Comparison of ENCODE assay signal across 49 mouse cellular contexts in the genomic region with DNA sequence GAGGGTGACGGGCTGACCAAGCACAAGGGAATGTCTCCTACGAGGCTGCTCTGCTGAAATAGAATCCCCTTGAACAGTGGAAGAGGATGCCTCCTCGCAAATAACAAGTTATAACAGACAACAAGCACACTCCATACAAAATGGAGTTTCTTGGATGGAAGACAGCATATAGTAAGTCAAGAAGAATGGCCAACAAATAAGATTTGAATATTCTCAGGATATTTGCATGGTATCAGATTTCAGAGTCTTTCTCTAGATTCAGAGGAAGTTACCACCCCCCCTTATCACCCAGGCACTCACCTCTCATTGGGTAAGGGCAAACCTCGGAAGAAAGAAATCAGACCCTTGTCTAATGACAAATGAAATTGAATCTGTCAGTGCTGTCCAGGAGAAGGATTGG. TPM values are rescaled to one million over a fixed set of nuclear protein-coding genes. Genes with fewer than 3 reads are reported as not detected.
"Had no signal": no experiment of that assay in that cellular context is flagged by ENCODE, and none has a peak within 500 bp of the region (broad histone marks: within the 10 kb centered on the region; RNA-seq: fewer than 3 reads in every experiment).

Gene Otol1 (plus strand): TSS at position 301 of the 400 bp plus-strand sequence.

- DNase-seq: heart, postnatal 10 days; heart, postnatal 14 days; heart, postnatal 36 days; heart, postnatal 4 days; kidney, adult 11 months; kidney, adult 18-20 months; kidney, adult 2 months; kidney, adult 8-10 months; kidney, adult 9 months; kidney, postnatal 10 days; kidney, postnatal 14 days; kidney, postnatal 25 days; kidney, postnatal 36 days; kidney, postnatal 4 days; layer of hippocampus, adult 9-11 months; layer of hippocampus, postnatal 36 days had no signal

- H3K36me3 ChIP-seq: heart, embryonic 10.5 days; heart, embryonic 12.5 days; heart, embryonic 13.5 days; heart, embryonic 15.5 days; hindbrain, embryonic 10.5 days; hindbrain, embryonic 12.5 days; hindbrain, embryonic 13.5 days; hindbrain, embryonic 15.5 days; intestine, embryonic 15.5 days; kidney, embryonic 15.5 days had no signal

- H3K27ac ChIP-seq: heart, embryonic 10.5 days; heart, embryonic 13.5 days; heart, embryonic 15.5 days; hindbrain, embryonic 10.5 days; hindbrain, embryonic 12.5 days; hindbrain, embryonic 13.5 days; hindbrain, embryonic 14.5 days; hindbrain, embryonic 15.5 days; hindbrain, postnatal 0 days; intestine, embryonic 15.5 days; kidney, embryonic 15.5 days; kidney, postnatal 0 days; layer of hippocampus, adult 2 months; left cerebral cortex, adult 2 months had no signal

- H3K27me3 ChIP-seq: heart, embryonic 12.5 days; heart, embryonic 13.5 days; heart, embryonic 15.5 days; hindbrain, embryonic 12.5 days; hindbrain, embryonic 13.5 days; hindbrain, embryonic 15.5 days; intestine, embryonic 15.5 days; kidney, embryonic 15.5 days had no signal

- H3K4me1 ChIP-seq: heart, embryonic 10.5 days; heart, embryonic 12.5 days; heart, embryonic 13.5 days; heart, embryonic 15.5 days; hindbrain, embryonic 10.5 days; hindbrain, embryonic 12.5 days; intestine, embryonic 15.5 days; kidney, embryonic 15.5 days had no signal

- H3K9me3 ChIP-seq: heart, embryonic 10.5 days; heart, embryonic 12.5 days; heart, embryonic 13.5 days; heart, embryonic 15.5 days; hindbrain, embryonic 10.5 days; hindbrain, embryonic 12.5 days; hindbrain, embryonic 13.5 days; hindbrain, embryonic 15.5 days; intestine, embryonic 15.5 days; kidney, embryonic 15.5 days had no signal

- H3K4me2 ChIP-seq: heart, embryonic 11.5 days; heart, embryonic 12.5 days; heart, embryonic 13.5 days; heart, embryonic 15.5 days; hindbrain, embryonic 12.5 days; hindbrain, embryonic 13.5 days; hindbrain, embryonic 14.5 days; hindbrain, embryonic 15.5 days; intestine, embryonic 15.5 days; kidney, embryonic 15.5 days had no signal

- H3K9ac ChIP-seq: heart, embryonic 12.5 days; heart, embryonic 13.5 days; heart, embryonic 15.5 days; hindbrain, embryonic 12.5 days; hindbrain, embryonic 13.5 days; hindbrain, embryonic 14.5 days; hindbrain, embryonic 15.5 days; intestine, embryonic 15.5 days; kidney, embryonic 15.5 days had no signal

- H3K4me3 ChIP-seq: heart, embryonic 10.5 days; heart, embryonic 12.5 days; heart, embryonic 13.5 days; heart, embryonic 15.5 days; hindbrain, embryonic 10.5 days; hindbrain, embryonic 12.5 days; hindbrain, embryonic 13.5 days; hindbrain, embryonic 15.5 days; intestine, embryonic 15.5 days; kidney, embryonic 15.5 days; layer of hippocampus, adult 2 months; left cerebral cortex, adult 2 months had no signal

RNA-seq across cellular contexts. Expression of gene Otol1, which starts in this region (rescaled TPM):
- total RNA-seq: heart, postnatal 10 days; heart, postnatal 14 days; heart, postnatal 25 days; heart, postnatal 36 days; heart, postnatal 4 days; hematopoietic stem cell, adult 5-6 weeks; hindbrain, postnatal 0 days; layer of hippocampus, adult 18-20 months; layer of hippocampus, adult 2 months; layer of hippocampus, adult 8-10 months; layer of hippocampus, postnatal 14 days; layer of hippocampus, postnatal 36 days; left cerebral cortex, adult 18-20 months; left cerebral cortex, adult 2 months; left cerebral cortex, adult 8-10 months had no signal
- polyA plus RNA-seq: heart, embryonic 10.5 days; heart, embryonic 11.5 days; heart, embryonic 12.5 days; heart, embryonic 13.5 days; heart, embryonic 14.5 days; heart, embryonic 15.5 days; heart, embryonic 16.5 days; heart, postnatal 0 days; hindbrain, embryonic 14.5 days; hindbrain, embryonic 15.5 days; inflammation-experienced regulatory T-cells, adult 6 months; intestine, embryonic 14.5 days; intestine, embryonic 15.5 days; intestine, embryonic 16.5 days; intestine, postnatal 0 days; kidney, adult 2 months; kidney, embryonic 14.5 days; kidney, embryonic 15.5 days; kidney, embryonic 16.5 days; kidney, postnatal 0 days; large intestine, adult 2 months had no signal
